Mouse (Mus musculus): ENCODE data around the gene Trappc3. TPM values are rescaled to one million over a fixed set of nuclear protein-coding genes. Genes with fewer than 3 reads are reported as not detected.
A peak's percentile ranks its signal among the peaks of the same experiment; 100 is the strongest.

Gene Trappc3
- polyA plus RNA-seq, 1 experiment from 2014 or later, result 32.9 TPM

GRCm38 (mm10) chr4:126246202-126246889 lies 15.8 kb upstream of the Trappc3 start:
- Histone ChIP-seq H3K4me2 (ENCODE audit: low read depth, low read length) (no peak overlapping the region), H3K27ac (ENCODE audit: low read depth, low read length) (no peak overlapping the region), H3K4me3 (ENCODE audit: low read depth, low read length) (no peak overlapping the region), H3K9ac (replicated peaks; ENCODE audit: low read depth, low read length) (no peak overlapping the region), H3K27me3 (ENCODE audit: control insufficient read depth, insufficient read depth, low read length) (no peaks in the 10 kb centered on the region), H3K4me1 (ENCODE audit: control insufficient read depth, insufficient read depth, low read length) (peaks cover 15% of the 10 kb centered on the region), H3K36me3 (ENCODE audit: control insufficient read depth, insufficient read depth, low read length) (peaks cover 10% of the 10 kb centered on the region), H3K9me3 (ENCODE audit: control insufficient read depth, low read length) (no peaks in the 10 kb centered on the region)
- WGBS, result 89% methylated on average over 13 of the region's 13 CpGs
- ATAC-seq (ENCODE audit: low read depth), result no peak

- Histone ChIP-seq H3K4me2 (ENCODE audit: low read depth, low read length) (no peak overlapping the region), H3K36me3 (ENCODE audit: control insufficient read depth, insufficient read depth, low read length) (no peaks in the 10 kb centered on the region), H3K9ac (replicated peaks; ENCODE audit: low read depth, low read length) (no peak overlapping the region), H3K27ac (ENCODE audit: low read depth, low read length) (peak overlapping the region; percentile 23; the same call in 1 of the 2 replicates), H3K9me3 (ENCODE audit: control insufficient read depth, low read length) (no peaks in the 10 kb centered on the region), H3K4me3 (ENCODE audit: low read depth, low read length) (no peak overlapping the region), H3K4me1 (ENCODE audit: control insufficient read depth, insufficient read depth, low read length) (peaks cover 35% of the 10 kb centered on the region), H3K27me3 (ENCODE audit: control insufficient read depth, insufficient read depth, low read length) (no peaks in the 10 kb centered on the region)
- ATAC-seq (ENCODE audit: low read depth), result no peak
- WGBS, result 14% methylated on average over 11 of the region's 11 CpGs
Measured at GRCm38 (mm10) chr4:126248261-126248868, 13.8 kb upstream of the Trappc3 start.

DNA sequence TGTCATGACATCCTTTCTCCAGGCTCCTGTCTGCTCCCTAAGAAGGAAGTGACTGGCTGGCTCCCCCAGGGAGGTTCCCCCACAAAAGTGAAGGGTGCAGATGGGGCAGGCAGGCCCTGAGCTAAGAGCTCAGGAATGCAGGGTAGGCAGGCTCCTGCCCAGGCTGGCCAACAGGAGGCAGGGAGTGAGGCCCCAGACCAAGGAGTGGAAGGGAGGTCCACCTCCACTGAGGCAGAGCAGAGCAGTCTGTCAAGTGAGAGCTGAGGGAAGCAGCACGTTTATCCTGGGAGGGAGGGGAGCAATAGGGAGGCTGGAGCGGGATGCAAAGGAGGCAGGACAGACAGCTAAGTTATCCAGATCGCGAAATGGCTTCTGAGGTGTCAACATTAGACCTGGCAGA lies 11.5 kb upstream of the Trappc3 start:
- Histone ChIP-seq H3K9ac (replicated peaks; ENCODE audit: low read depth, low read length) (0 out of 2 replicates have a peak overlapping the region, but pooled peaks have one; percentile 11), H3K4me2 (ENCODE audit: low read depth, low read length) (no peak overlapping the region), H3K27me3 (ENCODE audit: control insufficient read depth, insufficient read depth, low read length) (no peaks in the 10 kb centered on the region), H3K36me3 (ENCODE audit: control insufficient read depth, insufficient read depth, low read length) (no peaks in the 10 kb centered on the region), H3K4me3 (ENCODE audit: low read depth, low read length) (no peak overlapping the region), H3K4me1 (ENCODE audit: control insufficient read depth, insufficient read depth, low read length) (peaks cover 49% of the 10 kb centered on the region), H3K9me3 (ENCODE audit: control insufficient read depth, low read length) (no peaks in the 10 kb centered on the region), H3K27ac (ENCODE audit: low read depth, low read length) (no peak overlapping the region)
- 62% methylated on average over 4 of the region's 4 CpGs for WGBS
- no peak for ATAC-seq (ENCODE audit: low read depth)

DNA sequence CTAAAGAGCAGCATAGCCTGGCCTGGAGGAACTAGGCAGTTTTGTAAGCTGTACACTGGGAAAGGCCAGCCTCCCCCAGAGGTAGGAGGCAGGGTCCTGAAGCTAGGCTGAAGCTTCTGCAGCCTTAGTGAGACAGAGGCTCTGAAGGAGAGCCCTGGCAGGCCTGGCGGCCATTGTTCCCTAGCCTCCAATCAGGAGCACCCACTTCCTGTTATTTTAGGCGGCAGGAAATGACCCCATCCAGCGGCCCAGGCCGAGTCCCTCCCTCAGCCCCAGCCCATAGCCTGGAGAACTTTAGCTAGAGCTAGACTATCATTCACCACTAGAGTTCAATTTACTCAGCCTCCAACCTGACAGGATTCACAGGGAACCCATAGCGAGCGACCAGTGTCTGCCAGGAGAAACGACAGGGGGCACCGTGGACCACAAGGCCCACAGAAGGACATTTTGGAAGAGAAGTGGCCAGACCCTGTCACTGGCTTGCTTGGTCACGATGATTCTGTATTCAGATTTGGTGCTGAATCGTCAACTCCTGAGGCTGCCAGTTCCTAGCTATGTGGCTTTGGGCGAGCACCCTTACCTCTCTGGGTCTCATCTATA lies 10.4 kb upstream of the Trappc3 start:
- H3K27me3 ChIP-seq (ENCODE audit: control insufficient read depth, insufficient read depth, low read length), result no peaks in the 10 kb centered on the region
- no peak for ATAC-seq (ENCODE audit: low read depth)
- no peak overlapping the region for H3K27ac ChIP-seq (ENCODE audit: low read depth, low read length)
- H3K36me3 ChIP-seq (ENCODE audit: control insufficient read depth, insufficient read depth, low read length), result no peaks in the 10 kb centered on the region
- H3K9me3 ChIP-seq (ENCODE audit: control insufficient read depth, low read length), result no peaks in the 10 kb centered on the region
- no peak overlapping the region for H3K4me3 ChIP-seq (ENCODE audit: low read depth, low read length)
- 59% methylated on average over 11 of the region's 11 CpGs for WGBS
- H3K4me2 ChIP-seq (ENCODE audit: low read depth, low read length), result peak overlapping the region; percentile 2; the same call in 1 of the 2 replicates
- peaks cover 49% of the 10 kb centered on the region for H3K4me1 ChIP-seq (ENCODE audit: control insufficient read depth, insufficient read depth, low read length)
- H3K9ac ChIP-seq (replicated peaks; ENCODE audit: low read depth, low read length), result 0 out of 2 replicates have a peak overlapping the region, but pooled peaks have one; percentile 18

DNA sequence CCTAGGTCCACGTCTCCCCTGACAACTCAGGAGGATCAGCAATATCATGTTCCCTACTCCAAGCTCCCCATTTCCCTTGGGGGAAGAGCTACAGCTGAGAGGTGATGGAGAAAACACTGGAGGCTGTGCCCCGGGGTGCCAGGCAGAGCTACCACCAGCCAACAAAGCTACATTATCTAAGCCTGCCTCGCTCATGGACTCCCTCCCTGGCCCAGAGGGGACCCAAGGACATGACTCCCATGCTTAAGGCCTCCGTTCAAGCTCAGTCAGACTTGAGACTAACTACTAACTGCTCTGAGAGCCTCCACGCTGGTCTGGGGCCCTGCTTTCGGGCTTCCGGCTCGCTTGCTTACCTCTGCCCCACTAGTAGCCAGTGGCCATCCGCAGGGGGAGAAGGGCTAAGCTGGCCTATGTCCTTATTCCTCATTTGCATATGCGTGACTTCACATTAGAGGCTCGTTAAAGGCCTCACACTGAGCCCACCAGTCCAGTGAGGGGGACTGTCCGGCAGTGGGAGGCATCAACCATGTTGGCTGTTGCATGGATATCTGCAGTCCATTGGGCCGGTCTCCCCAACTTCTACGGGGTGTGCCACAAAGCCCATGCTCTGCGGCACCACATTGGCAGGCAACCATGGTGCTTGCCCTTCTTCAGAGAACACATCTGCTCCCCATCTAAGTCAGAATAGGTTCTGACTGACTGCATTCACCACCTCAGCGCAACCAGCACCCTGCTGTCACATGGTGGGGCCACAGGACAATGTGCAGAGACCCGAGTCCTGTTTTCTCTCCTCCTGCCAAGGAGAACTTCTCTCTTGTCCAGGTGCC lies 9.5 kb upstream of the Trappc3 start:
- WGBS, result 71% methylated on average over 17 of the region's 17 CpGs
- H3K9me3 ChIP-seq (ENCODE audit: control insufficient read depth, low read length), result no peaks in the 10 kb centered on the region
- H3K27me3 ChIP-seq (ENCODE audit: control insufficient read depth, insufficient read depth, low read length), result no peaks in the 10 kb centered on the region
- no peaks in the 10 kb centered on the region for H3K36me3 ChIP-seq (ENCODE audit: control insufficient read depth, insufficient read depth, low read length)
- ATAC-seq (ENCODE audit: low read depth), result no peak
- H3K9ac ChIP-seq (replicated peaks; ENCODE audit: low read depth, low read length), result no peak overlapping the region
- H3K4me3 ChIP-seq (ENCODE audit: low read depth, low read length), result no peak overlapping the region
- H3K4me2 ChIP-seq (ENCODE audit: low read depth, low read length), result peak overlapping the region; percentile 26
- no peak overlapping the region for H3K27ac ChIP-seq (ENCODE audit: low read depth, low read length)
- peaks cover 56% of the 10 kb centered on the region for H3K4me1 ChIP-seq (ENCODE audit: control insufficient read depth, insufficient read depth, low read length)

DNA sequence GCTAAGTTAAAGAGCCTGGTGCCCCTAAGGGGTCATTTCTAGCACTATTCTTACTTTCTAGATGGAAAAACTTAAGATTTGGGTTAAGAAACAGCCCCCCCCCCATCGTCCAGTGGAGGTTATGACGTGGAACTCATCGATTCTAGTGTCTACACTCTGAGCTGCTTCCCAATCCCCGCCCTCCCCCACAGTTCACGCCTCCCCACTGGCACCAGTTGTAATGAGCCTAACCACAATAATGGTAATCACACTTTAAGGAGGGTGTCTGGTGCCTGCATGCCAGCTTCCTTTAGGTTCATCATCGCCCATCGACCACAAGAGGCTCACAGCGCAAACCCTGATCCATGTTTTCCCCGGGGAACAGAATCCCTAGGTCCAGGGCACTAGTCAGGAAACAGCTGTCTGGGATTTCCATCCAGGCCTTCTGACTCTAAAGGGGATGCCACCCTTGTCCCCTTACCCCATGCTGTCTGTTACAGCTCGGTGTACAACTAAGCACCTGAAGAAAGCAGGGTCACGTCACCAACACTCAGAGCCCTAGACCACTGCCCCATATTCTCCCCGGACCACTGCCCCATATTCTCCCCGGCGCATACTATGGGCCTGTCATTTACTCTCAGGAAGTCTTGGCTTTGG lies 8.4 kb upstream of the Trappc3 start:
- Histone ChIP-seq H3K4me2 (ENCODE audit: low read depth, low read length) (peak overlapping the region; percentile 99), H3K36me3 (ENCODE audit: control insufficient read depth, insufficient read depth, low read length) (no peaks in the 10 kb centered on the region), H3K4me1 (ENCODE audit: control insufficient read depth, insufficient read depth, low read length) (peaks cover 50% of the 10 kb centered on the region), H3K27me3 (ENCODE audit: control insufficient read depth, insufficient read depth, low read length) (no peaks in the 10 kb centered on the region), H3K4me3 (ENCODE audit: low read depth, low read length) (peak overlapping the region; percentile 100), H3K9ac (replicated peaks; ENCODE audit: low read depth, low read length) (peak overlapping the region; percentile 98), H3K27ac (ENCODE audit: low read depth, low read length) (0 out of 2 replicates have a peak overlapping the region, but pooled peaks have one; percentile 10), H3K9me3 (ENCODE audit: control insufficient read depth, low read length) (no peaks in the 10 kb centered on the region)
- WGBS, result 62% methylated on average over 14 of the region's 14 CpGs
- ATAC-seq (ENCODE audit: low read depth), result no peak

DNA sequence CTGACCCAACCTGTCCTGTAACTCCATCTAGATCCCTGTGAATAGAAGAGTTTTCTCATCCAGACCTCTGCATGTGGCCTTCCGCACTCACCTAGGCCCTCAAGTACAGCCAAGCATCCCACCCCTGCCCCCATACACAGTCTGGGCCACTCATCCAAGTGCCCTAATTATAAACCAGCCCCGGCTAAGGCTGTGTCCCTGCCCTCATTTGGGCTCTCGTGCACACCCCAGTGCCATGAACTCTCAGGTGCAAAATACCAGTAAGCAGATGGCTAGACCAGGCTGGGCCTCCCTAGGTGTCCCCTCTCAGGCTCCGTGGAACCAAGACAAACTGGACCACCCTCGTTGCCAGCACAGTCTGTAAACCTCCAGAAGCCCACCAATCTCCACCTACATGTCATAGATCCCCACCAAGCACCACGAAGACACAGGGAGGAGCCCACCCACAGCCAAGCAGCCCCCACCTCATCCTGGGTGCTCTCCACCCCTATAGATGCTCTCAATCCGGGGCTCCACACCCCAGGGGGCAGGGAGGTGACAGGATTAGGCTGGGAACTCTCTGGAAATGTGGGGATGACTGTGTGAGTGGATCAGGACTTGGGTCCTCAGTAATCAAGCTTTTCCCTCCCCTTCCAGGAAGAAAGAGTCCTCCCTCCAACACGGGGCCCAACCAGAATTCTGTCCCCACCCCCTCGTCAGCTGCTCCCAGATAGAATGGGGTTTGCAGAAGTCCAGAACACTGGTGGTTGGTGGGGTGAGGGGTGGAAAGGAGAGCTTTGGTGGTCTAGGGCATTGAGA lies 7.6 kb upstream of the Trappc3 start:
- Histone ChIP-seq H3K27ac (ENCODE audit: low read depth, low read length) (peak overlapping the region; percentile 86), H3K27me3 (ENCODE audit: control insufficient read depth, insufficient read depth, low read length) (no peaks in the 10 kb centered on the region), H3K4me2 (ENCODE audit: low read depth, low read length) (peak overlapping the region; percentile 99), H3K4me3 (ENCODE audit: low read depth, low read length) (peak overlapping the region; percentile 100), H3K9me3 (ENCODE audit: control insufficient read depth, low read length) (no peaks in the 10 kb centered on the region), H3K9ac (replicated peaks; ENCODE audit: low read depth, low read length) (peak overlapping the region; percentile 98), H3K4me1 (ENCODE audit: control insufficient read depth, insufficient read depth, low read length) (peaks cover 52% of the 10 kb centered on the region), H3K36me3 (ENCODE audit: control insufficient read depth, insufficient read depth, low read length) (no peaks in the 10 kb centered on the region)
- WGBS, result 9% methylated on average over 9 of the region's 9 CpGs
- no peak for ATAC-seq (ENCODE audit: low read depth)
